17 mouse cellular contexts compared by ENCODE assay signal in genomic region chr9:48820791-48821190, GRCm38 (mm10). TPM values are rescaled to one million over a fixed set of nuclear protein-coding genes. Genes with fewer than 3 reads are reported as not detected.
A peak's percentile ranks its signal among the peaks of the same experiment; 100 is the strongest.
DNase-seq lines count a peak whose midpoint lies in the region; ATAC-seq lines count a peak whose summit lies in the region.
"Had no signal": no experiment of that assay in that cellular context is flagged by ENCODE, and none has a peak within 500 bp of the region (broad histone marks: within the 10 kb centered on the region; RNA-seq: fewer than 3 reads in every experiment).

No protein-coding gene starts in this region.

- peak; percentile 34 for DNase-seq in retina, postnatal 1 day
- DNase-seq in retina, embryonic 14.5 days (ENCODE audit: low spot score) = no peak
- peak; percentile 74 for DNase-seq in forelimb bud, embryonic 11.5 days (ENCODE audit: low read depth, low spot score)
- no peak for DNase-seq in kidney, adult 9 months
- DNase-seq in lung, adult 18-20 months = no peak
- DNase-seq in lung, postnatal 14 days = no peak
- DNase-seq: adrenal gland, postnatal 25 days; cerebellum, postnatal 36 days; heart, postnatal 14 days; kidney, postnatal 36 days; lung, postnatal 10 days; midbrain, embryonic 14.5 days had no signal

- H3K4me2 ChIP-seq in heart, embryonic 16.5 days (ENCODE audit: low read depth, low read length) = no peak overlapping the region
- no peak overlapping the region for H3K4me2 ChIP-seq in heart, embryonic 11.5 days
- H3K4me2 ChIP-seq: limb, embryonic 15.5 days; neural tube, embryonic 12.5 days had no signal

- H3K9ac ChIP-seq in heart, embryonic 16.5 days (ENCODE audit: low read length) = no peak overlapping the region
- no peak overlapping the region for H3K9ac ChIP-seq in heart, embryonic 11.5 days (ENCODE audit: low read depth, low read length)
- H3K9ac ChIP-seq: limb, embryonic 15.5 days; neural tube, embryonic 12.5 days had no signal

- H3K27me3 ChIP-seq in heart, embryonic 16.5 days (ENCODE audit: control insufficient read depth, insufficient read depth, low read length) = peaks cover 4% of the 10 kb centered on the region
- H3K27me3 ChIP-seq in heart, embryonic 11.5 days (ENCODE audit: control insufficient read depth, insufficient read depth, low read length) = peaks cover 26% of the 10 kb centered on the region
- H3K27me3 ChIP-seq: neural tube, embryonic 12.5 days had no signal

- H3K9me3 ChIP-seq in heart, embryonic 16.5 days (replicated peaks; ENCODE audit: control insufficient read depth, low read length) = no peaks in the 10 kb centered on the region
- no peaks in the 10 kb centered on the region for H3K9me3 ChIP-seq in heart, embryonic 11.5 days (replicated peaks; ENCODE audit: control insufficient read depth, low read length)
- H3K9me3 ChIP-seq: limb, embryonic 15.5 days; neural tube, embryonic 12.5 days had no signal

- no peak overlapping the region for H3K27ac ChIP-seq in heart, embryonic 16.5 days (ENCODE audit: low read length)
- H3K27ac ChIP-seq in heart, embryonic 11.5 days (ENCODE audit: low read depth, low read length) = no peak overlapping the region
- H3K27ac ChIP-seq: limb, embryonic 15.5 days; neural tube, embryonic 12.5 days had no signal

- H3K36me3 ChIP-seq in heart, embryonic 16.5 days (ENCODE audit: control insufficient read depth, insufficient read depth) = no peaks in the 10 kb centered on the region
- no peaks in the 10 kb centered on the region for H3K36me3 ChIP-seq in heart, embryonic 11.5 days (ENCODE audit: control insufficient read depth, insufficient read depth, low read length)
- H3K36me3 ChIP-seq: limb, embryonic 15.5 days; neural tube, embryonic 12.5 days had no signal

- peaks cover 45% of the 10 kb centered on the region for H3K4me1 ChIP-seq in heart, embryonic 16.5 days (ENCODE audit: control insufficient read depth, insufficient read depth, low read length)
- peaks cover 18% of the 10 kb centered on the region for H3K4me1 ChIP-seq in heart, embryonic 11.5 days (ENCODE audit: control insufficient read depth, insufficient read depth, low read length)

- ATAC-seq in heart, embryonic 16.5 days (replicated peaks; ENCODE audit: extremely low read depth, insufficient read depth, low FRiP score) = peak; percentile 9; the same call in 1 of the 2 replicates
- ATAC-seq in heart, embryonic 11.5 days (replicated peaks; ENCODE audit: insufficient number of reproducible peaks, low FRiP score, low TSS enrichment) = no peak
- ATAC-seq: inflammation-experienced regulatory T-cells, adult 6 months had no signal

- no peak overlapping the region for H3K4me3 ChIP-seq in heart, embryonic 16.5 days (ENCODE audit: low read length)
- no peak overlapping the region for H3K4me3 ChIP-seq in heart, embryonic 11.5 days (ENCODE audit: low read depth, low read length)
- H3K4me3 ChIP-seq: limb, embryonic 15.5 days; neural tube, embryonic 12.5 days had no signal

- WGBS in heart, embryonic 16.5 days = 34% methylated on average over 3 of the region's 3 CpGs
- 17% methylated on average over 3 of the region's 3 CpGs for WGBS in heart, embryonic 11.5 days (ENCODE audit: insufficient replicate concordance)

RNA-seq across cellular contexts. Expression of gene Zbtb16, which starts 15.2 kb away (rescaled TPM):
- polyA plus RNA-seq in heart, embryonic 16.5 days (2015; fragmentation: Nextera tagmentation; extraction: Ambion mirVana) = 10.4 and 10.5 TPM in 2 replicates
- 0.57 and 0.75 TPM in 2 replicates for polyA plus RNA-seq in heart, embryonic 11.5 days (2014; fragmentation: Nextera tagmentation; extraction: Ambion mirVana)
- polyA plus RNA-seq: inflammation-experienced regulatory T-cells, adult 6 months had no signal

Comparison
In these comparisons a context has a peak if more than half of its experiments do, and no peak if none do; other contexts are left out.
1. DNase-seq: peak in retina, postnatal 1 day (single experiment) and forelimb bud, embryonic 11.5 days (single experiment); none in retina, embryonic 14.5 days (single experiment), kidney, adult 9 months (single experiment), lung, adult 18-20 months (0 of 2) and lung, postnatal 14 days (single experiment).